Mouse (Mus musculus): ENCODE data around the gene Odf3b.

The Odf3b gene

GRCm38 (mm10) chr15:89376040-89376439, 3.0 kb downstream of the Odf3b start:
- in situ Hi-C loops (cut with MboI, MseI) = no loop called here

GRCm38 (mm10) chr15:89374801-89375534, 4.1 kb downstream of the Odf3b start:
- in situ Hi-C loops (cut with MboI, MseI) = loop anchor here (5.0 kb wide), 1 partner anchor 52 kb away; the partner anchor contains the start of genes C730034F03Rik, Chkb, Cpt1b and Gm44502

DNA sequence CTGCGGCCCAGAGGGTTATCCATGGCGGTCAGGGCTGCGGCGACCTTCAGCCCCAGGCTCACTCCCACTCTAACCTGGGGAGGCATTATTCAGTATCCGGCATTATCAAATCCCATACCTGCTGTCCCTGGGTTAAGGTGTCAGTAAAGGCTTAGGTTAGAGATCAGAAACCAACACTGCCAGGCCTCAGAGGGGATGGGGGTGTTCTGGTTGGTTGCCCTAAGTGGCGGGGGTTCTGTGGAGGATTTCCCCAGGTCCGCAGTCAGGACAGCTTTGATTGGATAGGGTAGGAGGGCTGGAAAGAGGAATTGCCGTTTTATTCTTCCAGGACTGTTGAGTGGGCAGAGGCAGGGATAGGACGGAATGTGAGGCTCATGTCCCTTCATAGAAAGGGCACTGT, 4.7 kb downstream of the Odf3b start:
- in situ Hi-C loops (cut with MboI, MseI) = loop anchor here (5.0 kb wide), 1 partner anchor 53 kb away; the partner anchor contains the start of genes C730034F03Rik, Chkb, Cpt1b and Gm44502

DNA sequence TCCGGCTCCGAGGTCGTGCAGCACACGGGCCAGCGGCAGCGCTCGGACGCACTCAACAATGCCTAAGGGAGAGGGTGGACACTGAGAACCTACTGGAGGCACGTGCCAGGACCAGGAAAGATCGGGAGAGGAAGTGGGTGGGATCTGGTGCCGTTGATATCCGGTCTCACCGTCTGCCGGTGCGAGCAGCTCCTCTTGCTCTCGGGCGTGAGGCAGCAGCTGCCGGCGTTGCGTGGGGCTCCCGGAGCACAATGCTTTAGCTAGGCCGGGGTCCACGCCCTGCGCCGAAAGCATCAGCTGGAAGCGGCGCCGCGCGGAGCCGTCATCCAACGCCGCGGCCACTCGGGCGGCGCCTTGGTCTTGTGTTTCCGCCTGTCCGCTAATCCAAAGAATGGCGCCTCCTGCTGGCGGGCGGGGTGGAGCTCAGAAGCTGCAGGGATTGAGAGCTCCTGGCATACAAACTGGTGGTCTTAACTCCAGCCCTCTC, 5.3 kb downstream of the Odf3b start, which contains the start of gene Sco2:
TSS of gene Sco2 (minus strand) at position 85 of the 487 bp plus-strand sequence.
- in situ Hi-C loops (cut with MboI, MseI) = loop anchor here (5.0 kb wide), 1 partner anchor 53 kb away; the partner anchor contains the start of genes C730034F03Rik, Chkb, Cpt1b and Gm44502

DNA sequence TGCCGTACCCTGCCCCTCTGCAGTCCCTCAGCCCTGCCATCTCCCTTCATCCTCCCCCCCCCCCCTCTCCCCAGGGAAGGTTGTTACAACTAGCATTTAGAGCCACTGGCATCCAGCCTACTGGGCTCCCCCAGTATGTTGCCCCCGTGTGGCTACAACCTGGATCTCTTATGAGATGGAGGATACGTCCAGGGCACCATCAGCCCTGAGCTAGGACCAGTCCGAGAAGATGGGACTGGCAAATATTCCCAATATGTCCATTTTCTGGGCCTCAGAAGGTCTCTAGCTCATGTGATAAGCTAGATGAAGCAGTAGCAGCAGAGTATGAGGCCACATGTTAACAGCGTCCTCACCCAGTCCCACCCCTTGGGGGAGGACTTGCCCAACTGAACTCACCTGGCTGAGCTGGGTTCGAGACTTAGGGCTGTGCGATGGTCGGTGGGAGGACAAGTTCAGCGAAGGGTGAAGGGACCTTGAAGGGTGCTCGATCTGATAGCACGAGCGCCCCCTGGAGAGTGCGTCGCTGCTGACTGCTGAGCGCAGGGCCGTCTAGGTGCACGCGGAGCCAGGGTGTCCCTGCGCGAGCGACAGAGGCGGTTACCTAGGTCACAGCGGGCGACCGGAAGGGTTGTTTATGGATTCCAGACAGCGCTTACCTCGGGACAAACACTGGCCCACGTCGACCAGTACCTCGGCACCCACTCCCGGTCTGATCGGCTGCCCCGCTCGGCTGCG, 5.9 kb downstream of the Odf3b start:
- in situ Hi-C loops (cut with MboI, MseI) = loop anchor here (5.0 kb wide), 1 partner anchor 54 kb away; the partner anchor contains the start of genes C730034F03Rik, Chkb, Cpt1b and Gm44502

DNA sequence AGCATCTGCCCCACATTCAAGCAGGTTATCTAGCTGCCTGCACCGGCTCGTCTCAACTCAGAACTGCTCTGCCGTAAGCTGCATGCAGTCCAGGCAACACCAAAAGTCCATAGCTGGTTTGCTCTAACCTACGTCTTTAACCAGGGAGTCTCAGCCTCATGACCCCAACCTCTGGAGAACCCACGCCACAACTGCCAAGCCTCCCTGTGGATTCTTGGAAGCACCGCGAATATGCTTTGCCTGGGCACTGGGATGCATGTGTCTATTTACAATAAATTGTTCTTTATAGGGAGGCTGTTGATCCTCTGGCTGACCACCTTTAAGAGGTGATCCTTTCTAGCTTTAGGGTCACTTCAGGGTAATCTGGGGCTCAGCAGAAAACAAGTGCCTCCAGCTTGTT, 6.5 kb downstream of the Odf3b start:
- in situ Hi-C loops (cut with MboI, MseI) = loop anchor here (5.0 kb wide), 1 partner anchor 55 kb away; the partner anchor contains the start of genes C730034F03Rik, Chkb, Cpt1b and Gm44502

DNA sequence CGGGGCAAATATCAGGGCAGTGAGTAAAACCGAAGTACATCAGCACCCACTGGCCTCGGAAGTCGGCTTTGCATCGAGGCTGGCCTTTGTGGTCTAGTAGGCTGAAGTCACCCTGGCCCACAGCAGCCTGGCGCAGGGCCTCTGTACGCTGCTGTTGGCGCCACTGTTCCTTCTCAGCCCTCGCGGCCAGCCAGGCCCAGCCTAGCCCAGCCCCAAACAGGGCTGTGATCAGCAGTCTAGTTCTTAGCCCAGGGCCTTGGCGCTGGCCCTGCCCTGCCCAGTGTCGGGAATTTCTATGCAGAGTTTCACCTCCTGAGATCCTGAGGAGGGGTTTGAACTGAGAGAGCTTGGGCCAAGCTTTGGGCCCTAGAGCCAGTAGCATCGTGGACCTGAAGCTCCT, 7.0 kb downstream of the Odf3b start:
- in situ Hi-C loops (cut with MboI, MseI) = loop anchor here (5.0 kb wide), 1 partner anchor 55 kb away; the partner anchor contains the start of genes C730034F03Rik, Chkb, Cpt1b and Gm44502

DNA sequence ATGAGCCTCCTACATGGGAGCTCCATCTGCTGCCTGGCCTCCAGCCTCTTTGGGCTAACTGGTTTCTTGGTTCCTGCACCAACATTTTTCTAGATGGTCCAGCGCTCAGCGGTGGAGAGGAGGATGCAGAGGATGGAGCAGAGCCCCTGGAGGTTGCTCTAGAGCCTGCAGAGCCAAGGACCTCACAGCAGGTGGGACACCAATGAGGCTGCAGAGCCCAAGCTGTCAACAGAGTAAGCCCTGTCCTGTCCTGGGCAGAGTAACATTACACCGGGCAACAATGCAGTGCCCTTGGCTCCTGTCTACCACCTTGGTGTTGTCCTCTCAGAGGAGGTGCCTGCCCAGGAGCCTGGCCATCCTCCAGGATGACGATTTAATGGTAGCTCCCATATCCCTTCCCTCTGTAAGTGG, 13.9 kb downstream of the Odf3b start:
- in situ Hi-C loops (cut with MboI, MseI) = no loop called here

- in situ Hi-C loops (cut with MboI, MseI) = no loop called here
Measured at GRCm38 (mm10) chr15:89363051-89363450, 16.0 kb downstream of the Odf3b start.

DNA sequence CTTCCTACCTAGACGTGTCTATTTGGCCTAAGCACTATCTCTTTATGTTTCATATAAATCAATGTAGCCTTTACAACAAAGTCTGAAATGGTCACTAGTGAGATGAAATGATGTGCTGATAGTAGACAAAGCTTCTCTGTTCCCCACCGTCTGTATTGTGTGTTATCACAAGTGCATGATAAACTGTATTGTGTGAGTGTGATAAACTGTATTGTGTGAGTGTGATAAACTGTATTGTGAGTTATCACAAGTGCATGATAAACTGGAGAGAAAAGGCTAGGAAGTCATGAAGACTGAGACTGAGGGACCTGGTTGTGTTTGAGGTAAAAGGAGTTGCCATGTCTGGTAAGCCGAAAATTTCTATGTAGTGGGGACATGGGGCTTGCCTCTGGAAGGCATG, 20.3 kb downstream of the Odf3b start:
- in situ Hi-C loops (cut with MboI, MseI) = no loop called here

DNA sequence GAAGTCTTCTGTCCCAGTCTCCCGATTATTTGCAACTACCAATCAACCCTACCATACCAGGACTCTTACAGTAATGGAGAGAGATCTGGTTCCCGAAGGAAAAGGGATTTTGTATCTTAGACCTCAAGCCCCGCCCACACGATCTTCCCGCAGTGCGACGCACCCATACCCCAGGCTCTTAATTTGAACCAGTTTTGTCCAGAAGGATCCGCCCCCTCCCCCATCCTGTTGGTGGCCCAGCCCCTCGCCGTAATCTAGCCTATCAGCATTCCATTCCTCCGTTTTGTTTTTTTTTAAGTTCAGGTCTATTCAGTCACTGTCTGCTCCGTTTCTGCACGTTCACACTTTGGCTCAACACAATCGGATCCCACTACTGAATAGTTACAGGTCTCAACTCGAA, 22.7 kb downstream of the Odf3b start:
- in situ Hi-C loops (cut with MboI, MseI) = no loop called here

DNA sequence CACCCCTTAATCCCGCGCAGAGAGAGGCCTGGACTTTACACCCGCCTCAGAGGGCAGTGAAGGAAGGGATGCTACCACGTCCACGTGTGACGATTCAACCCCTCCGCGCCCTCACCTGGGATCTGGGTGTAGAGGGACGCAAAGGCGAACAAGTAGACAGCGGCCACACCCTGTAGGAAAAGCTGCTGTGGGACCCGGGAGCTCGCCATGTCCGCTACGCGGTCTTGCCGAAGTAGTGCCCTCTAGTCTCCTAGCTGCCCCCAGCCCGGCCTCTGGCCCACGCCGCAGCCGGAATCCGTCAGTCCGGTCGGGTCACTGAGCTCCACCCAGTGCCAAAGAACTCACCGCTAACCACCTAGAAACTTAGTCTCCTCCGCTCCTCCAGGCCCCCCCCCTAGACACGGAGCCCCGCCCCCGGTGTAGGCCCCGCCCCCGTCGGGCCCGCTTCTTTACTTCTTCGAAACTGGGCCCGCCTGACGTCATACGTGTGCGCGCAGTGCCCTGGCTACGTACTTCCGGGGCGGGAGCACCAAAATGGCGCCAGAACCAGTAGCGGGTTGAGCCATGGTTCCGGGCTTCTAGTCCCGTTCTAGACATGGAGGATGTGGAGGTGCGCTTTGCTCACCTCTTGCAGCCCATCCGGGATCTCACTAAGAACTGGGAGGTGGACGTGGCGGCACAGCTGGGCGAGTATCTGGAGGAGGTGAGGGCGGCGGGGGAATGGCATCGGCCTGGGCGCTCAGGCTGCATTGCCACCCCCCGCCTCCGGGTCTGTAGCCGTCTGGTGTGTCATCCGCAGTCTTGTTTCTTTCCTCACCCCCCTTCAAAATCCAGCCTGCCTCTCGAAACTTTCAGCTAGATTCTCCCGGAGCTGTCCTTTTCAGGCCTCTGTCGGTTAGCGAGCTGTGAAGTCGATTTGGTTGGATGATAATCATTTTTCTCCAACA, 23.6 kb downstream of the Odf3b start, which contains the start of the genes Lmf2 and Ncaph2:
TSS of gene Lmf2 (minus strand) at position 419 of the 947 bp plus-strand sequence.
TSS of gene Ncaph2 (plus strand) at position 479 of the 947 bp plus-strand sequence.
- in situ Hi-C loops (cut with MboI, MseI) = no loop called here

DNA sequence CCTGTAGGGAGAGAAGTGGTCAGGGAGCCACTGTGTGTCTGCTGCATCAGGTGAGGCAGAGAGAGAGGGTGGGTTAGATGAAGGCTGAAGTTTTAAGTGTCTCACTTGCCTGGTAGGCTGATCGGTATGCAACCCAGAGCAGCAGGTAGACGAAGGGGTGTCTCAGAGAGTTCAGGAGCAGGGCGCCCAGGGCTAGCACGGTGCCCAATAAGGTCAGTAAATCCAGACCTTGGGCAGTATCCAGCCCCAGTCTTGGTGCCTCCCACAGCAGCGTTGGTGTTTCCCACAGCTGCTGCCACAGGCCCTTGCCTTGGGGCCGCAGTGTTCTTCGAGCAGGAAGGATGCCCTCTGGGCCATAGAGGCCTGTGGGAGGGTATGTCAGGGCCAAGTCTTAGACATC, 24.6 kb downstream of the Odf3b start:
- in situ Hi-C loops (cut with MboI, MseI) = no loop called here

GRCm38 (mm10) chr15:89353837-89354236, 25.2 kb downstream of the Odf3b start:
- in situ Hi-C loops (cut with MboI, MseI) = no loop called here

DNA sequence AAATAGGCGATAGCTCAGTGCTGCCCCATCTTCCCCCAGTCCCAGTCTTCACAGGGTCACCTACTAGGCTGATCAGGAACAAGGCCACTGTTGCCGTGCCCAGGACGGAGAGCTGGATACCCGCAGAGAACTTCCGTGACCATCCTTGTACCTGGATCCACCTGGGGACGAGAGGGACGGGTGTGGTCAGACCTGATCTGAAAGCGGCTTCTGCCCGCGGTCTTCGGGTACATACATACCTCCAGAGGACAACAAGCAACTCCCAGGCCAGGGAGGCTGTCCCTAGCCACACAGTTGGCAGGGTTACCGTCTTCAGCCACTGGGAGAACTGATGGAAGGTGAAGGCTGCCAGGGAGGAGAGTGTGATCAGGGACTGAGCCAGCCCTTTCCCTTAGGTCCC, 26.3 kb downstream of the Odf3b start:
- in situ Hi-C loops (cut with MboI, MseI) = no loop called here

- in situ Hi-C loops (cut with MboI, MseI) = no loop called here
Measured at GRCm38 (mm10) chr15:89352054-89352453, 27.0 kb downstream of the Odf3b start.

DNA sequence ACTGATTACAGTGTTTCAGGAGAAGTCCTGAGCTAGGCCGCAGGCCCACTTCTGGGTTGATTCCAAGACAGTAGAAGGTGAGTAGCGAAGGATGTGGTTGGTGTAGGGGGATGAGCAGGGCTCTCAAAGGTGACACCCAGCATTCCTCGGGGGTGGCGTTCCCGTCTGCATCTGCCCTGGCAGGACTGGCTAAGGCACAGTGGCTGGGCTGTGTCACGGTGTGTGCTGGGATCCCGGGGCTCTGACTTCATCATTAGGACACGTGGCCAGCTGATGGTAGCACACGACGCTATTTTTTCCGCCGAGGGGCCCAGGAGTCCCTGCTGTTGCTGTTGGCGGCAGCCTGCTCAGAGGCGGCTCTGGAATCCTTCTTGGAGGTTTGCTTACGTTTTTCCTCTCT, 27.8 kb downstream of the Odf3b start:
- in situ Hi-C loops (cut with MboI, MseI) = no loop called here

- in situ Hi-C loops (cut with MboI, MseI) = no loop called here
Measured at GRCm38 (mm10) chr15:89350447-89350846, 28.6 kb downstream of the Odf3b start.

DNA sequence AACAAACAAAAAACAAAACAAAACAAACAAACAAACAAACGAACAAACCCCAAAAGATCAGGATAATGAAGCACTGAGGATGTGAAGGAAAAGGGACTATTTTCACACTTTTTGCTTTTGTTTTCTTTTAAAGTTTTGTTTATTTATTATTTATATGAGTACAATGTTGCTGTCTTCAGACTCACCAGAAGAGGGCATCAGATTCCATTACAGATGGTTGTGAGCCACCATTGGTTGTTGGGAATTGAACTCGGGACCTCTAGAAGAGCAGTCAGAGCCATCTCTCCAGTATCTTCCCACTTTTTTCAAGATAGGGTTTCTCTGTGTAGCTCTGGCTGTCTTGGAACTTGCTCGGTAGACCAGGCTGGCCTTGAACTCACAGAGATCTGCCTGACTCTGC, 35.8 kb downstream of the Odf3b start:
- in situ Hi-C loops (cut with MboI, MseI) = no loop called here

GRCm38 (mm10) chr15:89341678-89342077, 37.4 kb downstream of the Odf3b start:
- in situ Hi-C loops (cut with MboI, MseI) = no loop called here

DNA sequence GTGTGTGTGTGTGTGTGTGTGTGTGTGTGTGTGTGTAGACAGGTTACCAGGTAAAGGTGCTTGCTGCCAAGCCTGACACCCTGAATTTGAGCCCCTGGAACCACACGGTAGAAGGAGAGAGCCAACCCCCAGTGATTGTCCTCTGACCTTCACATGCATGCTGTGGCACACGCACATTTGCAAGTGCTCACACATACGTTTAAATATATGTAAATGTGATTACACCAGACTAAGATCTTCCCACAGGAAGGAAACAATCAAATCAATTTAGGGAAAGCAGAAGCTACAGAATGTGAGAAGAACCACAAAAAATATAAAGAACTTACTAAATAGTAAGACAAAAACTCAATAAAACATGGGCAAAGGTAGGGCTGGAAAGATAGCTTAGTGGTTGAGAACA, 38.9 kb downstream of the Odf3b start:
- in situ Hi-C loops (cut with MboI, MseI) = no loop called here
